Mouse (Mus musculus) megakaryocyte, embryonic 14.5 days (primary cell): ENCODE data around the gene Akr1c18.

Source experiments
- FLI1 ChIP-seq: IDR thresholded peaks from 2 replicates; pipeline ENCODE4 v1.6.1; 2012; ENCODE audit warnings: low read length, inconsistent platforms, mixed read lengths
- GATA1 ChIP-seq: IDR thresholded peaks from 3 replicates; pipeline ENCODE4 v1.6.1; 2012; ENCODE audit warnings: mixed read lengths, low read length, inconsistent platforms, borderline replicate concordance

DNA sequence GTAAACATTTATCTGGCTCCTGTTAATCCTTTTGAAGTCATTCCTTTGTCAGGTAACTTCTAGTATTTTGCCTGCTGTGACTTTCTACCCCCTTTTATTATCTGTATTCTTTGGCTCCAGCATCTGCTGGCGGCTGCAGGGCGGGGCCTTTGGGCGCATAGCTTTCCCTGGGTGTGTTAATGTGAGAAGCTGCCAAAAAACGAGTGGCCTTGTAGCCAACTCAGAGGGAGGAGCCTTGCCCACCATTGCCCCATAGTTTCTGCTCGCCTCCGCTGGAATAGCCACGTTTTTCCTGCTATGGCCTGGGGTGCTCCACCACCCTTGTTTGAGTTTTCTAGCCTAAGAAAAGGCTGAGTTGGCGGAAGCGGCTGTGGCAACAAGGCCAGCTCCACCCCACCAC is 32.7 kb upstream of the Akr1c18 start:
- no peak for TF ChIP-seq GATA1
- TF ChIP-seq FLI1: no peak
